Mouse (Mus musculus): ENCODE results near the gene Tesmin. TPM values are rescaled to one million over a fixed set of nuclear protein-coding genes. Genes with fewer than 3 reads are reported as not detected.

The Tesmin gene
- polyA plus RNA-seq, 1 experiment from 2014 or later, result 0.43 TPM

- Histone ChIP-seq H3K27ac (no peak overlapping the region), H3K4me1 (no peaks in the 10 kb centered on the region), H3K4me2 (no peak overlapping the region), H3K4me3 (replicated peaks) (no peak overlapping the region), H3K27me3 (no peaks in the 10 kb centered on the region), H3K9ac (no peak overlapping the region), H3K9me3 (replicated peaks) (no peaks in the 10 kb centered on the region), H3K36me3 (no peaks in the 10 kb centered on the region)
- ATAC-seq (replicated peaks; ENCODE audit: low FRiP score), result no peak
- WGBS, result 69% methylated on average over 7 of the region's 7 CpGs
Observed at GRCm38 (mm10) chr19:3429156-3429816, 40.6 kb downstream of the Tesmin start.

GRCm38 (mm10) chr19:3431066-3431465 lies 42.4 kb downstream of the Tesmin start:
- Histone ChIP-seq H3K4me2 (no peak overlapping the region), H3K4me3 (replicated peaks) (no peak overlapping the region), H3K9ac (no peak overlapping the region), H3K9me3 (replicated peaks) (no peaks in the 10 kb centered on the region), H3K27me3 (no peaks in the 10 kb centered on the region), H3K4me1 (no peaks in the 10 kb centered on the region), H3K27ac (no peak overlapping the region), H3K36me3 (no peaks in the 10 kb centered on the region)
- no peak for ATAC-seq (replicated peaks; ENCODE audit: low FRiP score)
- WGBS, result 61% methylated on average over 7 of the region's 7 CpGs

GRCm38 (mm10) chr19:3431969-3432368 lies 43.3 kb downstream of the Tesmin start:
- H3K9me3 ChIP-seq (replicated peaks), result no peaks in the 10 kb centered on the region
- no peaks in the 10 kb centered on the region for H3K4me1 ChIP-seq
- H3K36me3 ChIP-seq, result no peaks in the 10 kb centered on the region
- WGBS, result 98% methylated on average over 2 of the region's 2 CpGs
- H3K4me2 ChIP-seq, result no peak overlapping the region
- no peak overlapping the region for H3K9ac ChIP-seq
- no peak overlapping the region for H3K4me3 ChIP-seq (replicated peaks)
- no peak overlapping the region for H3K27ac ChIP-seq
- no peaks in the 10 kb centered on the region for H3K27me3 ChIP-seq
- no peak for ATAC-seq (replicated peaks; ENCODE audit: low FRiP score)

DNA sequence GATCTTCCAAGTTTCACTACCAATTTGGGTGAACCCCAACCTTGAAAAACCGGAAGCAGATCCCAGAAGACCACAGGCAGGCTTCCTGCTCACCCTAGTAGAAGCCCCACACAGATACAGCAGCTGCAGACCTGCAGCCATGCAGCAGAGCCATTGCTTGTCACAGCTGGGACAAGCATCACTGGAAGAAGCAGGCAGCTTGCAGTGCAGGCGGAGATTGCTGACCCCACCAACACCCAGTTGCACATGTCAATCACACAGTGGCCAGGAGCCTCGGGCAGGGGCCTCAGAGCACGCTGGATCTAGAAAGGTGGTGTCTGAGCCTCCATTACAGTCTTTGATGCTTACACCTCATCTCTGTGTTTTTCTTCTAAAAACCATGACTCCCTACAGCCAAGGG lies 45.5 kb downstream of the Tesmin start:
- WGBS, result 27% methylated on average over 4 of the region's 4 CpGs
- Histone ChIP-seq H3K4me3 (replicated peaks) (no peak overlapping the region), H3K27me3 (no peaks in the 10 kb centered on the region), H3K27ac (no peak overlapping the region), H3K9ac (no peak overlapping the region), H3K36me3 (no peaks in the 10 kb centered on the region), H3K9me3 (replicated peaks) (no peaks in the 10 kb centered on the region), H3K4me1 (no peaks in the 10 kb centered on the region), H3K4me2 (no peak overlapping the region)
- ATAC-seq (replicated peaks; ENCODE audit: low FRiP score), result no peak

DNA sequence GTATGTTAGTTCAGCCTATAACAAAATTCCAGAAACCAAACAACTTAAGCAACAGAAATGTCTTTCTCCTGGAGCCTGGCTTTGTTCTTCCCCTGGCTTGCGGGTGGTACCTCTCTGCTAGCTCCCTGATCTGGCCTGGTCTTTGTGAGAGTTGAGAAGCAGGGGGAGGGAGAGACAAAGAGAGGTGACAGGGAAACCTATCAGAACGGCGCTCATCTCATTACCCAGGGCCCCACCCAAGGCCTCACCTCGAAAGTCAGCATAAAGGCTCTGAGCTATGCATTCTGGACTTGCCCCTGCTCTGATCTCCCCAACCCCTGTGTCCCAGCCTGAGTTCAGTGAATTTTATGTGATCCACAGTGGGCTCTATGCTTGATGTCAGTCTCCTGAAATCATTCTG lies 46.0 kb downstream of the Tesmin start:
- ATAC-seq (replicated peaks; ENCODE audit: low FRiP score), result no peak
- WGBS, result 43% methylated on average over 4 of the region's 4 CpGs

DNA sequence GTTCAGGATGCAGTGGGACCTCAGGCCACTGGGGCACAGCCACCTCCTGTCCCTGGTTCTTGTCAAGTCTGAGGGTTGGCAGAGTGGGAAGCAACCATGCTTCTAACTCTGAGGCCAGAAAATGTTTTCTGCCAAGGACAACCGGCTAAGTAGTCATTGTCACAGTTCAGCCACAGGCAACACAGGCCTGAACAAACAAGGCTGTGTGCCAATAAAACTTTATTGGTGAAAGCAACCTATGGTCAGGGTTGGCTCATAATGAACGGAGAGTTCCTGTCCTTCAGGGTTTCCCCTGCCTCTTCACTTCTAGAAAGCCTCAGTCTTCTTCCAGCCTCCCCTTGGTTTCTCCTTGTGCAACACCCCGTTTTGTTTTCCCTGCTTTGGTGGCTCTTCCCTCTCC lies 47.2 kb downstream of the Tesmin start:
- no peak overlapping the region for H3K4me2 ChIP-seq
- no peak overlapping the region for H3K4me3 ChIP-seq (replicated peaks)
- no peak for ATAC-seq (replicated peaks; ENCODE audit: low FRiP score)
- WGBS, result 65% methylated on average over 3 of the region's 3 CpGs
- H3K9me3 ChIP-seq (replicated peaks), result no peaks in the 10 kb centered on the region
- no peak overlapping the region for H3K27ac ChIP-seq
- no peaks in the 10 kb centered on the region for H3K4me1 ChIP-seq
- H3K9ac ChIP-seq, result no peak overlapping the region
- no peaks in the 10 kb centered on the region for H3K36me3 ChIP-seq
- peaks cover 6% of the 10 kb centered on the region; the same call in 1 of the 2 replicates for H3K27me3 ChIP-seq

More for the DNA sequence above, 46.0 kb downstream of the Tesmin start:
- H3K4me1 ChIP-seq, result no peaks in the 10 kb centered on the region
- H3K27me3 ChIP-seq, result no peaks in the 10 kb centered on the region
- no peak overlapping the region for H3K9ac ChIP-seq
- no peaks in the 10 kb centered on the region for H3K9me3 ChIP-seq (replicated peaks)
- H3K27ac ChIP-seq, result no peak overlapping the region
- no peak overlapping the region for H3K4me2 ChIP-seq
- H3K4me3 ChIP-seq (replicated peaks), result no peak overlapping the region
- H3K36me3 ChIP-seq, result no peaks in the 10 kb centered on the region

DNA sequence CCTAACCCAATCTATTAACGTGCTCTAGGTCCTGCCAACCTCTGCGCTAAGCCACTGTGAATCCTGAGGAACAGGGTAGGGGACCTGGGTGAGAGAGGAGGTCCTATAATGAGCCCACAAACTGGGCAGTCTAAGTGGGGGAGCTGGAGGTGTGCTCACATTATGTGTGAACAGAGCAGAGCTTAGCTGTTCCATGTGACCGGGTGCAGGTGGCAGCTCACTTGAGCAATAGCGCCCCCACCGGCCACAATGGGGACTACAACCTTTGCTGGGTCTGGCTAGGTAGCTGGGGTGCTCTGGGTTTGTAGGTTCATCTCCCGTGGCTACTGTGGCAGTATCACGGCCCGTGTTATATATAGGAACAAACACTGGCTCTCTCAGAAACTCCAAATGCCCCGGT lies 48.2 kb downstream of the Tesmin start:
- Histone ChIP-seq H3K4me3 (replicated peaks) (no peak overlapping the region), H3K4me1 (no peaks in the 10 kb centered on the region), H3K9ac (no peak overlapping the region), H3K9me3 (replicated peaks) (no peaks in the 10 kb centered on the region), H3K27ac (no peak overlapping the region), H3K36me3 (no peaks in the 10 kb centered on the region), H3K4me2 (no peak overlapping the region), H3K27me3 (peaks cover 6% of the 10 kb centered on the region; the same call in 1 of the 2 replicates)
- 64% methylated on average over 9 of the region's 9 CpGs for WGBS
- no peak for ATAC-seq (replicated peaks; ENCODE audit: low FRiP score)

DNA sequence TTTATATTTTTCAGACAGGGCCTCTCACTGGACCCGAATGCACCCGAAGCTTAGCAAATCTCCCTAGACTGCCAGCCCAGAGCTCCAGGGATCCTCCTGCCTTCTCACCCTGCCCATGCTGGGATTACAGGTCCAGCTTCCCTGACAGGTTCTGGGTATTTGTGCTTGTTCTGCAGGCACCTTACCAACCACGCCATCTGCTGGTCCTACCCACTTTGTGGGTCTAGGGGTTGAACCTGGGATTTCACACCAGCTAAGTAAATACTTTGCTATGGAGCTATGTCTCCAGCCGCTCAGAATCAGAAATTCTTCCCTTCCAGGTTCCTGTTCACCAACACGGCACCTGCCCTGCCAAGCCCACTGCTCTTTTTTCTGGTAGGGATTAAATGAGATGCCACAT lies 49.3 kb downstream of the Tesmin start:
- WGBS, result 71% methylated on average over 5 of the region's 5 CpGs
- Histone ChIP-seq H3K4me3 (replicated peaks) (no peak overlapping the region), H3K36me3 (no peaks in the 10 kb centered on the region), H3K27me3 (peaks cover 6% of the 10 kb centered on the region; the same call in 1 of the 2 replicates), H3K9me3 (replicated peaks) (no peaks in the 10 kb centered on the region), H3K4me2 (no peak overlapping the region), H3K27ac (no peak overlapping the region), H3K4me1 (no peaks in the 10 kb centered on the region), H3K9ac (no peak overlapping the region)
- no peak for ATAC-seq (replicated peaks; ENCODE audit: low FRiP score)

GRCm38 (mm10) chr19:3440667-3441066 lies 52.0 kb downstream of the Tesmin start:
- Histone ChIP-seq H3K9me3 (replicated peaks) (no peaks in the 10 kb centered on the region), H3K4me1 (no peaks in the 10 kb centered on the region), H3K4me2 (no peak overlapping the region), H3K36me3 (no peaks in the 10 kb centered on the region), H3K4me3 (replicated peaks) (no peak overlapping the region), H3K27me3 (peaks cover 6% of the 10 kb centered on the region; the same call in 1 of the 2 replicates), H3K27ac (no peak overlapping the region), H3K9ac (no peak overlapping the region)
- WGBS, result 45% methylated on average over 5 of the region's 5 CpGs
- no peak for ATAC-seq (replicated peaks; ENCODE audit: low FRiP score)

GRCm38 (mm10) chr19:3441092-3441491 lies 52.4 kb downstream of the Tesmin start:
- no peak for ATAC-seq (replicated peaks; ENCODE audit: low FRiP score)
- no peaks in the 10 kb centered on the region for H3K9me3 ChIP-seq (replicated peaks)
- WGBS, result 25% methylated on average over 10 of the region's 10 CpGs

DNA sequence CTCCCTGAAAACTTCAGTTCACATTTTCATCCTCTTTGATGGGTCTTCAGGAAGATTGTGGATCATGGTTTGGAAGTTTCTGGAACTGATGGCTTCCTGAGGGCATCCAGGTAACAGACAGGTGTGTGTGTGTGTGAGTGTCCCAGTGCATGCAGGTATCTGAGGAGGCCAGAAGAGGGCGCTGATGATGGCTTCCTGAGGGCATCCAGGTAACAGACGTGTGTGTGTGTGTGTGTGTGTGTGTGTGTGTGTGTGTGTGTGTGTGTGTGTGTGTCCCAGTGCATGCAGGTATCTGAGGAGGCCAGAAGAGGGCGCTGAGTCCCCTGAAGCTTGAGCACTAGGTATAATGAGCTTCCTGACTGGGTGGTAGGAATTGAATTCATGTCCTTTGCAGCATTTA lies 58.7 kb downstream of the Tesmin start:
- Histone ChIP-seq H3K9ac (no peak overlapping the region), H3K9me3 (replicated peaks) (no peaks in the 10 kb centered on the region), H3K36me3 (no peaks in the 10 kb centered on the region), H3K4me1 (0 out of 2 replicates have a peak, but pooled peaks cover 6% of the 10 kb centered on the region), H3K27ac (no peak overlapping the region), H3K27me3 (no peaks in the 10 kb centered on the region), H3K4me3 (replicated peaks) (no peak overlapping the region), H3K4me2 (no peak overlapping the region)
- 69% methylated on average over 3 of the region's 3 CpGs for WGBS
- ATAC-seq (replicated peaks; ENCODE audit: low FRiP score), result no peak

More at GRCm38 (mm10) chr19:3441092-3441491, 52.4 kb downstream of the Tesmin start:
- H3K36me3 ChIP-seq, result no peaks in the 10 kb centered on the region
- H3K4me3 ChIP-seq (replicated peaks), result no peak overlapping the region
- no peak overlapping the region for H3K4me2 ChIP-seq
- no peak overlapping the region for H3K9ac ChIP-seq
- no peaks in the 10 kb centered on the region for H3K4me1 ChIP-seq
- peaks cover 6% of the 10 kb centered on the region; the same call in 1 of the 2 replicates for H3K27me3 ChIP-seq
- H3K27ac ChIP-seq, result no peak overlapping the region

- no peak for ATAC-seq (replicated peaks; ENCODE audit: low FRiP score)
- Histone ChIP-seq H3K9me3 (replicated peaks) (no peaks in the 10 kb centered on the region), H3K9ac (no peak overlapping the region), H3K27me3 (no peaks in the 10 kb centered on the region), H3K36me3 (peaks cover 10% of the 10 kb centered on the region), H3K4me1 (0 out of 2 replicates have a peak, but pooled peaks cover 6% of the 10 kb centered on the region), H3K4me3 (replicated peaks) (no peak overlapping the region), H3K27ac (no peak overlapping the region), H3K4me2 (no peak overlapping the region)
- 70% methylated on average over 3 of the region's 3 CpGs for WGBS
Observed at GRCm38 (mm10) chr19:3449248-3449647, 60.6 kb downstream of the Tesmin start.

DNA sequence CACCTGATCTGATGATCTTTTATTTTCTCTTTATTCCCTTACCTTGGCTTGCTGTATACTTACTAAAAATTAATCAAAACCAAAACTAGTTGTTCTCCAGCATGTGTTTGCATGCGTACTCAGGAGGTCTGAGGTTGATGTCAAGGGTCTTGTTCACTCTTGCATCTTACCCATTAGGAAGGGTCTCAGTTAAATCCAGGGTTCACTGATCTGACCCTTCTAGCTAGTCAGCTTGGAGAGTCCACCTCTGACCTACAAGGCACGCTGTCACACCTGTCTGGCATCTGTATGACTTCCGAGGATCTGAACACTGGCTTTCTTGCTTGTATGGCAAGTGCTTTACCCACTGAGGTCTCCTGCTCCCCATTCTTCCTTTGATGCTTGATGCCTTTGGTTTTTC lies 62.1 kb downstream of the Tesmin start:
- Histone ChIP-seq H3K4me2 (no peak overlapping the region), H3K27ac (no peak overlapping the region), H3K4me3 (replicated peaks) (no peak overlapping the region), H3K27me3 (no peaks in the 10 kb centered on the region), H3K4me1 (0 out of 2 replicates have a peak, but pooled peaks cover 6% of the 10 kb centered on the region), H3K9me3 (replicated peaks) (no peaks in the 10 kb centered on the region), H3K9ac (no peak overlapping the region), H3K36me3 (peaks cover 25% of the 10 kb centered on the region)
- no peak for ATAC-seq (replicated peaks; ENCODE audit: low FRiP score)
- 83% methylated on average over 3 of the region's 3 CpGs for WGBS
